Mouse (Mus musculus) forebrain, embryonic 12.5 days (tissue): Measurements from ENCODE around the gene Gm49373. TPM values are rescaled to one million over a fixed set of nuclear protein-coding genes. Genes with fewer than 3 reads are reported as not detected.
A peak's percentile ranks its signal among the peaks of the same experiment; 100 is the strongest.

ENCODE experiments used
- ATAC-seq: fragments of 200-750 bp; cut with Nextera tagmentation; 2 replicates; pipeline ENCODE4 v1.8.0; 2017; ENCODE audit warnings: moderate TSS enrichment; ENCODE audit not compliant: low FRiP score
- H3K27ac ChIP-seq: fragments of 300-500 bp; sonication (generic); 2 replicates; pipeline ENCODE4 v1.5.1; 2016; ENCODE audit warnings: mild to moderate bottlenecking
- H3K27me3 ChIP-seq: fragments of 300-500 bp; sonication (generic); 2 replicates; pipeline ENCODE4 v1.6.1; 2016; ENCODE audit warnings: mild to moderate bottlenecking
- H3K36me3 ChIP-seq: fragments of 300-500 bp; sonication (generic); replicated peaks from 2 replicates; pipeline ENCODE4 v1.6.1; 2016; ENCODE audit warnings: mild to moderate bottlenecking
- H3K4me1 ChIP-seq: fragments of 300-500 bp; sonication (generic); 2 replicates; pipeline ENCODE4 v1.6.1; 2016
- H3K4me2 ChIP-seq: fragments of 300-500 bp; sonication (generic); 2 replicates; pipeline ENCODE4 v1.6.1; 2016; ENCODE audit warnings: mild to moderate bottlenecking, moderate library complexity
- H3K4me3 ChIP-seq: fragments of 300-500 bp; sonication (generic); replicated peaks from 2 replicates; pipeline ENCODE4 v1.5.1; 2016; ENCODE audit warnings: mild to moderate bottlenecking
- H3K9ac ChIP-seq: fragments of 300-500 bp; sonication (generic); 2 replicates; pipeline ENCODE4 v1.6.1; 2016; ENCODE audit warnings: mild to moderate bottlenecking
- H3K9me3 ChIP-seq: fragments of 300-500 bp; sonication (generic); 2 replicates; pipeline ENCODE4 v1.6.1; 2016
- WGBS: fragments of 180-500 bp; shearing (Covaris S2); methylation state at CpG from one replicate; pipeline ENCODE4 v1.1.7; 2016; 5-methylcytosine and 5-hydroxymethylcytosine counted together
- microRNA counts: library from miRNA; unstranded; fragments of <30 nt; microRNA quantifications from one replicate; lab custom pipeline; 2017
- microRNA-seq: library from miRNA; unstranded; fragments of <30 nt; microRNA quantifications from one replicate; pipeline ENCODE4, GENCODE M21; 2017
- polyA plus RNA-seq: library from polyadenylated mRNA; unstranded; fragments of >200 nt; fragmentation: Nextera tagmentation; extraction: Ambion mirVana; gene quantifications from 2 replicates; pipeline ENCODE4 v1.2.1, GENCODE M21; 2016

Gm49373 gene
- polyA plus RNA-seq, 1 experiment from 2014 or later = 2.2 TPM

GRCm38 (mm10) chr9:21022288-21022687, 50.6 kb downstream of the Gm49373 start:
- no peaks in the 10 kb centered on the region for H3K36me3 ChIP-seq
- no peaks in the 10 kb centered on the region for H3K9me3 ChIP-seq
- H3K27ac ChIP-seq = no peak overlapping the region
- no peak overlapping the region for H3K4me3 ChIP-seq
- no peak for ATAC-seq
- no peaks in the 10 kb centered on the region for H3K4me1 ChIP-seq
- H3K9ac ChIP-seq = no peak overlapping the region
- no peak overlapping the region for H3K4me2 ChIP-seq
- WGBS = 66% methylated on average over 6 of the region's 6 CpGs
- H3K27me3 ChIP-seq = peaks cover 50% of the 10 kb centered on the region

- peaks cover 50% of the 10 kb centered on the region for H3K27me3 ChIP-seq
- H3K27ac ChIP-seq = no peak overlapping the region
- no peaks in the 10 kb centered on the region for H3K4me1 ChIP-seq
- WGBS = 77% methylated on average over 3 of the region's 3 CpGs
- ATAC-seq = no peak
- H3K36me3 ChIP-seq = no peaks in the 10 kb centered on the region
- H3K9me3 ChIP-seq = no peaks in the 10 kb centered on the region
- H3K4me2 ChIP-seq = no peak overlapping the region
- no peak overlapping the region for H3K4me3 ChIP-seq
- H3K9ac ChIP-seq = no peak overlapping the region
Measured at GRCm38 (mm10) chr9:21021363-21021762, 51.5 kb downstream of the Gm49373 start.

GRCm38 (mm10) chr9:21018600-21018999, 54.3 kb downstream of the Gm49373 start:
- 70% methylated on average over 2 of the region's 2 CpGs for whole genome bisulfite sequencing
- no peak for ATAC-seq
- Histone ChIP-seq H3K27ac (no peak overlapping the region), H3K4me2 (no peak overlapping the region), H3K9ac (no peak overlapping the region), H3K9me3 (no peaks in the 10 kb centered on the region), H3K4me3 (no peak overlapping the region), H3K36me3 (no peaks in the 10 kb centered on the region), H3K4me1 (peaks cover 12% of the 10 kb centered on the region), H3K27me3 (peaks cover 65% of the 10 kb centered on the region)

GRCm38 (mm10) chr9:21017177-21017575, 55.7 kb downstream of the Gm49373 start:
- no peak for ATAC-seq
- Histone ChIP-seq H3K4me2 (no peak overlapping the region), H3K9ac (no peak overlapping the region), H3K4me3 (no peak overlapping the region), H3K4me1 (peaks cover 12% of the 10 kb centered on the region), H3K27ac (no peak overlapping the region), H3K27me3 (peaks cover 72% of the 10 kb centered on the region), H3K36me3 (no peaks in the 10 kb centered on the region), H3K9me3 (no peaks in the 10 kb centered on the region)
- WGBS = 33% methylated on average over 4 of the region's 4 CpGs

DNA sequence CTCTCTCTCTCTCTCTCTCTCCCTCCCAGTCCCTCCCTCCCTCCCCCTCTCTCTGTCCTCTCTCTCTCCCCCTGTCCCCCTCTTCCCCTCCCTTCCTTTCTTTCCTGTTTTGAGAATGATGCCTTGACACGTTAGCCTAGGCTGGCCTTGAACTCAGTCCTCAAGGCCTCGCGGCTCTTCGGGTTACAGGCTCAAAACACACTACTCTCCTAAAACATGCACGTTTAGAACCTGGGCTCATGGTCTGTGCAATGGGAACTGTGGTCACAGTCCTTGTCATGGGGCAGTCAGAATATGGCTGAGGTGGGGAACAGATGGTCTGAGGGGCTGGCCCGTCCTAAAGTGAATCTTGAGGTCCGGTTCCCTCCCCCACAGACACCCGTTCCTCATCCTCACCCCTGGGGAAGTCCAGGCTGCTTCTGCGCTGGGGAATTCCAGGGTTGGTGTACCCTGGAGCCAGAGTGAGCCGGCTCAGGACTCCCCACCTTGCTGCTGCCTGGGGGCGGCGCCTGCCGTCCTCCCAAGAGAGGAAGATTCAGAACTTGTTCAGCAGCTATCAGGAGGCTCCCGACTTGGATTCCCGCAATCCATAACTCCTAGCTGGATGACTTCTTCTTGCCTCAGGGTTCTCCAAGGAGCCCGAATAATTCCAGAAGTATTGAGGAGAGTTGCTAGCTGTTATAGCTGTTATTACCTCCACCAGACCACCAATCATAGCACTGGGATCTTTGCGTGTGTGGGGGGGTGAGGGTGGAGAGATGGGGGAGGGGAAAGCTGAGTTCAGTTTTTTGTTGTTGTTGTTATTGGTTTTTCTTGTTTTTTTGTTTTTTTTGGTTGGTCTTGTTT, 56.3 kb downstream of the Gm49373 start:
- no peaks in the 10 kb centered on the region for H3K9me3 ChIP-seq
- H3K27me3 ChIP-seq = peaks cover 77% of the 10 kb centered on the region
- no peak overlapping the region for H3K4me2 ChIP-seq
- H3K4me3 ChIP-seq = peak overlapping the region; percentile 25; the same call in 1 of the 2 replicates
- H3K27ac ChIP-seq = no peak overlapping the region
- WGBS = 8% methylated on average over 17 of the region's 17 CpGs
- ATAC-seq = no peak
- H3K36me3 ChIP-seq = no peaks in the 10 kb centered on the region
- H3K9ac ChIP-seq = 0 out of 2 replicates have a peak overlapping the region, but pooled peaks have one; percentile 21
- peaks cover 12% of the 10 kb centered on the region for H3K4me1 ChIP-seq

- WGBS = 1% methylated on average over 30 of the region's 30 CpGs
- H3K27ac ChIP-seq = no peak within 1 kb of the TSS
- H3K4me1 ChIP-seq = peaks cover 12% of the 10 kb centered on the region
- H3K27me3 ChIP-seq = peaks cover 79% of the 10 kb centered on the region
- H3K4me2 ChIP-seq = peak within 1 kb of the TSS; percentile 41
- no peaks in the 10 kb centered on the region for H3K36me3 ChIP-seq
- peak within 1 kb of the TSS; percentile 21 for H3K9ac ChIP-seq
- H3K4me3 ChIP-seq = peak within 1 kb of the TSS; percentile 25
- no peak for ATAC-seq
- no peaks in the 10 kb centered on the region for H3K9me3 ChIP-seq
Measured at GRCm38 (mm10) chr9:21015571-21016130, 57.2 kb downstream of the Gm49373 start, which contains the start of gene Icam1. TSS of gene Icam1 (plus strand) at chr9:21015985.

GRCm38 (mm10) chr9:21014691-21015570, 58.0 kb downstream of the Gm49373 start:
- Histone ChIP-seq H3K4me3 (peak overlapping the region; percentile 25), H3K4me1 (peaks cover 12% of the 10 kb centered on the region), H3K9me3 (no peaks in the 10 kb centered on the region), H3K27me3 (peaks cover 77% of the 10 kb centered on the region), H3K27ac (no peak overlapping the region), H3K4me2 (peak overlapping the region; percentile 41), H3K9ac (no peak overlapping the region; the same call in 1 of the 2 replicates), H3K36me3 (no peaks in the 10 kb centered on the region)
- no peak for ATAC-seq
- WGBS = 5% methylated on average over 29 of the region's 29 CpGs

MicroRNA genes within 50 kb of the gene (microRNA counts, 519-probe panel; counts per million panel counts)
- 4,565 counts per million, percentile 59 among the panel's probes with 10 or more counts for microRNA mmu-miR-1900 (lab: Ali Mortazavi, UCI)

Small RNA genes within 50 kb of the gene (microRNA-seq; reads per million reads assigned to microRNA genes)
- gene Mir1900 = not detected
- 0.97 reads per million for gene Mir7082

Other genes starting within 250 kb of the Gm49373 start
- gene A230050P20Rik, start 204.5 kb downstream of the Gm49373 start, polyA plus RNA-seq = 1.4 and 1.5 TPM in 2 replicates
- gene Angptl6, start 193.4 kb downstream of the Gm49373 start, polyA plus RNA-seq = 6.0 and 6.2 TPM in 2 replicates
- gene Ppan, start 184.9 kb downstream of the Gm49373 start, polyA plus RNA-seq = 63.2 and 66.9 TPM in 2 replicates
- gene Eif3g, start 174.5 kb downstream of the Gm49373 start, polyA plus RNA-seq = 313 and 319 TPM in 2 replicates
- 134 and 153 TPM in 2 replicates for gene Dnmt1, start 113.2 kb downstream of the Gm49373 start, polyA plus RNA-seq
- 13.1 and 16.5 TPM in 2 replicates for gene S1pr2, start 96.3 kb downstream of the Gm49373 start, polyA plus RNA-seq
- gene Mrpl4, start 70.4 kb downstream of the Gm49373 start, polyA plus RNA-seq = 110 and 111 TPM in 2 replicates
- 3.7 and 3.8 TPM in 2 replicates for gene Icam1, start 57.1 kb downstream of the Gm49373 start, polyA plus RNA-seq
- gene Icam4, start 43.7 kb downstream of the Gm49373 start, polyA plus RNA-seq = 1.5 and 1.9 TPM in 2 replicates
- gene Icam5, start 41.0 kb downstream of the Gm49373 start, polyA plus RNA-seq = 0.13 TPM in 2 replicates
- 0.79 and 2.7 TPM in 2 replicates for gene Zglp1, start 6.0 kb downstream of the Gm49373 start, polyA plus RNA-seq
- 37.6 and 42.6 TPM in 2 replicates for gene Fdx1l, start 518 bp upstream of the Gm49373 start, polyA plus RNA-seq
- gene Gm38431, start 18.9 kb upstream of the Gm49373 start, polyA plus RNA-seq = 2.0 and 2.8 TPM in 2 replicates
- 74.2 and 82.7 TPM in 2 replicates for gene Raver1, start 18.9 kb upstream of the Gm49373 start, polyA plus RNA-seq
- 12.8 TPM in 2 replicates for gene Tyk2, start 58.1 kb upstream of the Gm49373 start, polyA plus RNA-seq
- gene Cdc37, start 76.9 kb upstream of the Gm49373 start, polyA plus RNA-seq = 260 and 272 TPM in 2 replicates
- 12.8 and 14.5 TPM in 2 replicates for gene Pde4a, start 92.6 kb upstream of the Gm49373 start, polyA plus RNA-seq
- 47.5 and 49.6 TPM in 2 replicates for gene Keap1, start 166.3 kb upstream of the Gm49373 start, polyA plus RNA-seq
- gene S1pr5, start 175.3 kb upstream of the Gm49373 start, polyA plus RNA-seq = 0.33 and 0.38 TPM in 2 replicates
- gene Atg4d, start 192.2 kb upstream of the Gm49373 start, polyA plus RNA-seq = 47.4 and 50.7 TPM in 2 replicates
- 19.5 and 20.8 TPM in 2 replicates for gene Kri1, start 214.9 kb upstream of the Gm49373 start, polyA plus RNA-seq
- 70.6 and 74.5 TPM in 2 replicates for gene Cdkn2d, start 218.3 kb upstream of the Gm49373 start, polyA plus RNA-seq
- 3.3 TPM in 2 replicates for gene Ap1m2, start 239.2 kb upstream of the Gm49373 start, polyA plus RNA-seq
- gene Slc44a2, start 247.6 kb upstream of the Gm49373 start, polyA plus RNA-seq = 76.9 and 80.1 TPM in 2 replicates